Mouse (Mus musculus) limb, embryonic 15.5 days (tissue): ENCODE data around the gene Abcd4. TPM values are rescaled to one million over a fixed set of nuclear protein-coding genes. Genes with fewer than 3 reads are reported as not detected.

Experiments
- ATAC-seq: fragments of 200-750 bp; cut with Nextera tagmentation; 2 replicates; pipeline ENCODE4 v1.8.0; 2017; ENCODE audit warnings: low read depth, moderate TSS enrichment; ENCODE audit not compliant: insufficient number of reproducible peaks, low FRiP score, low TSS enrichment
- H3K27ac ChIP-seq: fragments of 300-500 bp; sonication (generic); 2 replicates; pipeline ENCODE4 v1.5.1; 2015; ENCODE audit warnings: moderate library complexity, mild to moderate bottlenecking, inconsistent platforms
- H3K27me3 ChIP-seq: fragments of 300-500 bp; sonication (generic); 2 replicates; pipeline ENCODE4 v1.6.1; 2015; ENCODE audit warnings: inconsistent platforms
- H3K36me3 ChIP-seq: fragments of 300-500 bp; sonication (generic); 2 replicates; pipeline ENCODE4 v1.6.1; 2015; ENCODE audit warnings: inconsistent platforms
- H3K4me1 ChIP-seq: fragments of 300-500 bp; sonication (generic); 2 replicates; pipeline ENCODE4 v1.6.1; 2015; ENCODE audit warnings: inconsistent platforms
- H3K4me2 ChIP-seq: fragments of 300-500 bp; sonication (generic); 2 replicates; pipeline ENCODE4 v1.6.1; 2015; ENCODE audit warnings: mild to moderate bottlenecking, inconsistent platforms
- H3K4me3 ChIP-seq: fragments of 300-500 bp; sonication (generic); 2 replicates; pipeline ENCODE4 v1.5.1; 2015; ENCODE audit warnings: mild to moderate bottlenecking, inconsistent platforms
- H3K9ac ChIP-seq: fragments of 300-500 bp; sonication (generic); 2 replicates; pipeline ENCODE4 v1.6.1; 2015; ENCODE audit warnings: inconsistent platforms
- H3K9me3 ChIP-seq: fragments of 300-500 bp; sonication (generic); 2 replicates; pipeline ENCODE4 v1.6.1; 2016; ENCODE audit warnings: inconsistent platforms
- WGBS: fragments of 180-500 bp; shearing (Covaris S2); methylation state at CpG from one replicate; pipeline ENCODE4 v1.1.7; 2015; 5-methylcytosine and 5-hydroxymethylcytosine counted together
- polyA plus RNA-seq: library from polyadenylated mRNA; unstranded; fragments of >200 nt; fragmentation: Nextera tagmentation; extraction: Ambion mirVana; gene quantifications from 2 replicates; pipeline ENCODE4 v1.2.1, GENCODE M21; 2015

Gene Abcd4
- polyA plus RNA-seq, 1 experiment from 2014 or later = 15.7 TPM

DNA sequence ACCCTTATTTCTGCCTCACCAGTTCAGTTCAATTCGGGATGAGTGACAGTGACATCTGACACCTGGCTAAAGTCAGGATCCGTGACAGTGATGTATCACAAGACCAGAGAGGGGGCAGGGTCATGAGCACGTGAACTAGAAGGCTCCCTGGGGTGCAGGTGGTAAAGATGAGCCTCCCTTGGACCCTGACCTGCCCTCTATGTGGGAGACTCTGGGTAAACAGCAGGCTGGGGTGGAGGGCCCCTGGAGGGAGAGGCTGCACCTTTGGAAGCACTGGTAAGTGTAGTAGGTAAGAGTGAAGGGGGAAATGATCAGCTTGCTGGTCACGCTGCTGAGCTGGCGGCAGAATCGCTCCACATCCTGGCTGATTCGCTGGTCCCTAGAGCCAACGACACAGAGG, 4.7 kb downstream of the Abcd4 start:
- WGBS = 78% methylated on average over 8 of the region's 8 CpGs

DNA sequence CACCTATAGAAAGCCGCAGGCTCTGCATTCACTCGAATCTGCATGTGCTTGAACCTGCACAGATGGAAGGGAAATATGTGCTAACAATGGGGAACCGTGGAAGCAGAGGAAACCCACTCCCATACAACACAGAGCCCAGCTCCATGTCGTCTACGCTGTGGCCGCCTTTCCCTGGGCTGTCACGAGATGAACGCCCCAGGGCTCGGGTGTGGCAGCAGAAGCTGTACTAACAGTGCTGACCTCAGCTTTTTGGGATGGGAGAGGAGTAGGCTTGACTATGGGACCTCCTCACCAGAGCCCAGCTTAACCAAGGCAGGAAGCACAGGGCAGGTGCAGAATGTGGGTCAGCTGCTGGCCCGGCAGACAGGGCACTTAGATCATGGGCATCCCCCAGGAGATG, 5.5 kb downstream of the Abcd4 start:
- WGBS = 84% methylated on average over 10 of the region's 10 CpGs
- Histone ChIP-seq H3K9ac (no peak overlapping the region), H3K36me3 (peaks cover 32% of the 10 kb centered on the region)

More for the DNA sequence above, 4.7 kb downstream of the Abcd4 start:
- Histone ChIP-seq H3K4me3 (no peak overlapping the region), H3K36me3 (peaks cover 24% of the 10 kb centered on the region; the same call in 1 of the 2 replicates), H3K27ac (no peak overlapping the region), H3K27me3 (no peaks in the 10 kb centered on the region), H3K4me2 (no peak overlapping the region), H3K4me1 (no peaks in the 10 kb centered on the region), H3K9ac (no peak overlapping the region), H3K9me3 (no peaks in the 10 kb centered on the region)
- ATAC-seq = no peak

DNA sequence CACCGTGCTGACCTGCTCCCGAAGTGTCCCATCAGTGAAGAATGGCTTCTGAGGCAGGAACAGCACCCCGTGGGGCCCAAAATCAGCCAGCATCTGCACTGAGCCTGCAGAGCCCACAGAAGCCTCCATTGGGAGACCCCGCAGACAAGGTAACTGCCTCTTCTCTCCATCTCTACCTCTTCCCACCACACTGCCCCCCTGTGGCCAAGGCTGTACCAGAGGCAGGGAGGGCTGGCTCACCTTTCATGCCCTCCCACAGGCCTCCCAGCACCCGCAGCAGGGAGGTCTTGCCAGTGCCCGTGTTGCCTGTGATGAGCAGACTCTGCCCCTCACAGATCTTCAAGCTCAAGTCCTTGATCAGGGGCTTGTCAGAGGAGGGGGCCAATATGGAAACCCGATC, 11.4 kb downstream of the Abcd4 start:
- no peaks in the 10 kb centered on the region for H3K4me1 ChIP-seq
- no peaks in the 10 kb centered on the region for H3K27me3 ChIP-seq
- H3K4me2 ChIP-seq = no peak overlapping the region
- ATAC-seq = no peak
- H3K4me3 ChIP-seq = no peak overlapping the region
- H3K9me3 ChIP-seq = no peaks in the 10 kb centered on the region
- 81% methylated on average over 7 of the region's 7 CpGs for WGBS
- H3K27ac ChIP-seq = no peak overlapping the region
- no peak overlapping the region for H3K9ac ChIP-seq
- H3K36me3 ChIP-seq = peaks cover 53% of the 10 kb centered on the region

More for the DNA sequence above, 5.5 kb downstream of the Abcd4 start:
- no peak for ATAC-seq
- Histone ChIP-seq H3K27me3 (no peaks in the 10 kb centered on the region), H3K27ac (no peak overlapping the region), H3K4me1 (no peaks in the 10 kb centered on the region), H3K4me2 (no peak overlapping the region), H3K9me3 (no peaks in the 10 kb centered on the region), H3K4me3 (no peak overlapping the region)

DNA sequence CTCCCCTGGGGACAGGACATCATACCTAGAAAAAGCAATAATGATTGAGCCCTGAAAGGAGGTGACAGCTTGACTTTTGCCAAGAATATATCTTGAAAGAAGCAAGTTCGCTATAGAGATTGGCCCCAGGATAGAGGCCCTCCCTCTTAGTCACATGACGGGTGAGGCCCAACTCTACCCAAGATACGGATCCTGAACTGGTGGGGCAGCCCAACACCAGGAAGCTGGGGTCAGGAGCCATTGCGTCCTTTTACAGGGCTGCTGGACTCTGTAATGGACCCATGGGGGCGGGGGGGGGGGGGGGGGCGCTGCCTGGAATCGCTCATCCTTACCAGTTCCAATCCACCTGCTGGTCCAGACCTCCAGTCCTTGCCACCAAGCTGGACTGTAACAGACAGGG, 13.2 kb downstream of the Abcd4 start:
- Histone ChIP-seq H3K9ac (no peak overlapping the region), H3K27me3 (no peaks in the 10 kb centered on the region), H3K36me3 (peaks cover 48% of the 10 kb centered on the region), H3K4me2 (no peak overlapping the region), H3K9me3 (no peaks in the 10 kb centered on the region), H3K27ac (no peak overlapping the region), H3K4me3 (no peak overlapping the region), H3K4me1 (no peaks in the 10 kb centered on the region)
- ATAC-seq = no peak
- 86% methylated on average over 6 of the region's 7 CpGs for WGBS

DNA sequence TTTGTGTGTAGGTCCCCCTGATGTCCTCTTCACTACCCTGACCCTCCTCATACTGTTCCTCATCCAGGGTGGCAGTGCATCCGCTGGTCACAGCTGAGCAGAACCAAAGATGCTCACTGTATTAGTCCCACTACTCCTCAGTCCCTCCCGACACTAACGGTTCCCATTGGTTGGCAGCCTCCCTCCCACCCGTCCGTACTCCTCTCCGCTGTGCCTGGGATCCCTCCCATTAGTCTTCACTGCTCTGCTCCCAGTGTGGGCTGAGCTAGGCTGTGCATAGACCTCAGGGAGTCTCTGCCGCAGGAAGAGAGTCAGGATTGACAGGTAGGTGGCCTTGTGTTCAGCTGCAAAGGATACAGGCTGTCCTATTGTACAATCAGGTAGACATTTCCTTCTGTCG, 18.9 kb downstream of the Abcd4 start:
- H3K27me3 ChIP-seq = peaks cover 16% of the 10 kb centered on the region
- 15% methylated on average over 8 of the region's 8 CpGs for WGBS
- H3K4me2 ChIP-seq = no peak overlapping the region
- no peak overlapping the region for H3K9ac ChIP-seq
- peaks cover 10% of the 10 kb centered on the region for H3K36me3 ChIP-seq
- no peak for ATAC-seq
- no peaks in the 10 kb centered on the region for H3K9me3 ChIP-seq
- no peak overlapping the region for H3K27ac ChIP-seq
- H3K4me1 ChIP-seq = no peaks in the 10 kb centered on the region
- H3K4me3 ChIP-seq = no peak overlapping the region

DNA sequence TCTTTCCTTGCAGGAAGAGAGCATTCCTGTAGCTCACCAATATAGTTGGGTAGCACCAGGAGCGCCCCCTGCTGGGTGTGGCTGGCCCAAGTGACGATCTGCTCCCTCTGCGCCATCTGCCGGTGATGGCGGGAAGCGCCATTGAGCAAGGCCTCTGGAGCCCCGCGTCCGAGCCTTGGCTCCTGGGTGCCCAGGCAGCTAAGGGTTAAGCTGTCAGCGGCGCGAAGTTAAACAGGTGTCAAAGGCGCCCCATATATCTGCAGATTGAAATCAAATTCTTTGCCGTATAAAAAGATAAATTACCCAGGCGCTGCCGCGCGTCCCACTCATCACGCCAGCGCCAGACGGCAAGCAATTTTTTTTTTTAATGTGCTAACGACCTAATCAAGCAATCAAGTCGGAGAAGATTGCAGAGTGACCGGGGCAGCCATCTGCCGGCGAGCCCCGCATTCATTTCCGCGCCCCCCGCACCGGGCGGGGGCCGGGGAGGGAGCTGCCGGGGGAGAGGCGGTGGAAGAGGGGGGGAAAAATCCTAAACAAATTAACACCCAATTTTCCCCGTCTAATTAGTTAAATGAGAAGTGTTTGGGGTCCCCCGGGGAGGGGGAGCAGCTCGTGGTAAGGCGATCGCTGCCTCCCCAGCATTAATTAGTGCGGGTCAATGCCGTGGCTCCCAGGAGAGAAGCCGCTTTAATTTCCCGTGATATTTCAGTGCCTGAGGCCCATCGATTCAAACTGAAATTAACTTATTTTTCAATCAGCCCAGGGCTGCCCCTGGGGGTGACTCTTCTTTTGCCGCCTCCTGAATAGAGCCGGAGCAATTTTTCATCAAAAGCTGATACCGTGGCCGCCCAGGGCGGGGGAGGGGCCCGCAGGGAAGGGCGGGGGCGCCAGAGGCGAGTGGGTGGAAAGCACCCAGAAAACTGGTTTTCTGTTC, 27.1 kb downstream of the Abcd4 start:
- under 1% methylated on average over 54 of the region's 54 CpGs for WGBS
- ATAC-seq = no peak
- no peaks in the 10 kb centered on the region for H3K9me3 ChIP-seq

DNA sequence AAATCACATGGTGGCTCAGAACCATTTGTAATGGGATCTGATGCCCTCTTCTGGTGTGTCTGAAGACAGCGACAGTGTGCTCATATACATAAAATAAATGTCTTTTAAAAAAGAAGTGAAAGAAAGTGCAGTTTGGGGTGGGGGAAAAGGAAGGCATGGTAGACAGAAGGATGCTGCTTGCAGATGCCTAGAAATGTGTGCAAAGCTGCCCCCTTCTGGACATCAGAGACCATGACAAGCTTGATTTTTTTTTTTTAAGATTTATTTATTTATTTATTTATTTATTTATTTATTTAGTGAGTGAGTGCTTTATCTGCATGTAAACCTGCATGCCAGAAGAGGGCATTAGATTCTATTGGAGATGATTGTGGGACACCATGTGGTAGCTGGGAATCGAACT, 35.9 kb downstream of the Abcd4 start:
- H3K4me3 ChIP-seq = no peak overlapping the region
- peaks cover 4% of the 10 kb centered on the region; the same call in 1 of the 2 replicates for H3K27me3 ChIP-seq
- no peak overlapping the region for H3K4me2 ChIP-seq
- ATAC-seq = no peak
- no peak overlapping the region for H3K27ac ChIP-seq
- no peaks in the 10 kb centered on the region for H3K9me3 ChIP-seq
- H3K9ac ChIP-seq = no peak overlapping the region
- H3K36me3 ChIP-seq = no peaks in the 10 kb centered on the region
- H3K4me1 ChIP-seq = peaks cover 2% of the 10 kb centered on the region; the same call in 1 of the 2 replicates
- WGBS = 93% methylated on average over 2 of the region's 2 CpGs

More for the DNA sequence above, 27.1 kb downstream of the Abcd4 start:
- H3K27me3 ChIP-seq = no peaks in the 10 kb centered on the region
- peak overlapping the region; percentile 53 for H3K4me3 ChIP-seq
- H3K36me3 ChIP-seq = no peaks in the 10 kb centered on the region
- peak overlapping the region; percentile 45 for H3K9ac ChIP-seq
- peak overlapping the region; percentile 96 for H3K4me2 ChIP-seq
- peaks cover 7% of the 10 kb centered on the region; the same call in 1 of the 2 replicates for H3K4me1 ChIP-seq
- no peak overlapping the region for H3K27ac ChIP-seq

DNA sequence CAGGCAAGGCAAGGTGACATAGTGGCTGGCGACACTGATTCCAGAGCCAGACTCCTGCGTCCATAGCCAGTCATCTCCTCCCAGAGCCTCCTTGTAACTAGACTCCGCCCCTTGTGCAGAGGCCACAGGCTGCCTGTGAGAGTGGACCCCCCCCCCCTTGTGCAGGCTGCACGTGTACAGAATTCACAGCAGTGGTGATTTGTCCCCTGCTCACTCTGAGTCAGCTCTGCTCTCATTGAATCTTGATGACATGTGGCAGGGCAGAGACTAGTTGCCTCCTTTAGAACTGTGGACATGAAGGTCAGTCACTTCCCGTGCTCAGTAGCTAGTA, 38.8 kb downstream of the Abcd4 start:
- Histone ChIP-seq H3K27ac (no peak overlapping the region), H3K36me3 (no peaks in the 10 kb centered on the region), H3K4me1 (peaks cover 2% of the 10 kb centered on the region; the same call in 1 of the 2 replicates), H3K27me3 (peaks cover 13% of the 10 kb centered on the region), H3K4me3 (no peak overlapping the region), H3K9me3 (no peaks in the 10 kb centered on the region), H3K4me2 (no peak overlapping the region), H3K9ac (no peak overlapping the region)
- WGBS = 33% methylated on average over 5 of the region's 5 CpGs
- no peak for ATAC-seq

DNA sequence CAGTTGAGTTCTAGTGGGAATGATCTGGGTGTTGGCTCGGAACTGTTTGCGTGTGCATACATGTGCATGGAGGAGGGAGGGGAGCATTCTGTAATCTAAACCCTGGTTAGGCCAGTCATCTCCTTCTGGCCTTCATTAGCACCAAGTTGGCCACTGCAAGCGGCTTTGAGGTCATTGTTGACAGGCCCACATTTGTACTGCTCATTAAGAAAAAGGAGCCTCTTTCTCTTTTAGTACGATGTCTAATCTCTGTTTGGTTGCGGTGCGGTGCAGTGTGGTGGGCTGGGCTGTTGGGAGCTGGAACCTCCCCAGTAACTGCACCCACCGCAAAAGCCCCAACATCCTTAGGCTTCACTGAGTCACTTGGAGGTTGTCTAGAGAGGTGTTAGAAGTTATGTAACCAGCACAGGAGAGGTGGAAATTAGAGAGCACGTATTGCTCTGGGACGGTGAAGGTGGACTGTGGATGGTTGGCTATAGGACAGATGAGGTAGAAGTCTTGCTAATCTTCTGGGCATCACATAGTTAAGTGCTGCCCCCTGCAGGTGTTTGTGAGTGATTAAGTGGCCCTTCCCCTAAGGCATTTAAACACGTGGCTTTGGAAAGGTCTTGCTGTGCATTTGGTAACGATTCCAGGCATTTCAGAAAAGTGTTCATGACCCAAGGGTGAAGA, 39.3 kb downstream of the Abcd4 start:
- no peak for ATAC-seq
- no peak overlapping the region for H3K4me2 ChIP-seq
- H3K36me3 ChIP-seq = no peaks in the 10 kb centered on the region
- H3K4me3 ChIP-seq = no peak overlapping the region
- no peak overlapping the region for H3K27ac ChIP-seq
- H3K9ac ChIP-seq = no peak overlapping the region
- 58% methylated on average over 11 of the region's 11 CpGs for WGBS
- no peaks in the 10 kb centered on the region for H3K9me3 ChIP-seq
- peaks cover 2% of the 10 kb centered on the region; the same call in 1 of the 2 replicates for H3K4me1 ChIP-seq
- H3K27me3 ChIP-seq = peaks cover 18% of the 10 kb centered on the region

DNA sequence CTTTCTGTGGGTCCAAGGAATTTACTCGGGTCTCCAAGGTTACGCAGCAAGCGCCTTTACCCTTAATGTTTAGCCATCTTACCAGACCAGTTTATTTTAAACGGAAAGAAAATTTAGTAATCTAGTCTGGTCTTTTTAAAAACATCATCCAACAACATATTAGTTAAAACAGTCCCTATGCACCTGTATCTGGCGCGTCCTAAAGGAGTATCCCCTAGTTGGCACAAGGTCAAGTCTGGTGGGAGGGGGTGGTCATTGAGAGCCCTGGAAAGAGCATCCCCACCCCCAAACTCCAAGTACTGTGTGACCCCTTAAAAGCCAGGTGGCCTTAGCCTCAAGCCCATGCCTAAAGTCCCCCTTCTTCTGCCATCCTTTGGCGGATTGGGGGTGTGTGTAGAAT, 44.1 kb downstream of the Abcd4 start:
- H3K27me3 ChIP-seq = peaks cover 66% of the 10 kb centered on the region
- H3K4me1 ChIP-seq = peaks cover 27% of the 10 kb centered on the region
- no peak overlapping the region for H3K4me2 ChIP-seq
- WGBS = 25% methylated on average over 7 of the region's 7 CpGs
- H3K4me3 ChIP-seq = no peak overlapping the region
- no peaks in the 10 kb centered on the region for H3K36me3 ChIP-seq
- H3K9me3 ChIP-seq = no peaks in the 10 kb centered on the region
- H3K27ac ChIP-seq = no peak overlapping the region
- no peak overlapping the region for H3K9ac ChIP-seq
- no peak for ATAC-seq

DNA sequence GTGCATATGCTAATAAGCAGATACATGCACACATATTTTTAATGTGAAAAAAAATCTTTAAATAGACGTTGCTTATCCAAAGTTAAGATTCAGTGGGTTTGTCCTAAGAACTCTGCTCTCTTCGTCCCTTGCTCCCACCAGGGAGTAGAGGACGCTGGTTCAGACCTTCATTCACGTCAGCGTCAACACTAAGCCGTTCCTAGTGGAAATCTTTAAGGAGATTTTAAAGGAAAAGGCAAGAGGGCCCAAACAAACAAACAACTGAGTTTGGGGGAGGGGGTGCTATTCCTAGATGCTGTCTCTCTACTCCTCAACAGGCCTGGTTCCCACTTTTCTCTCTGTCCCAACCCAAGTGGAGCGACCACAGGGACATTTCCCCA, 44.9 kb downstream of the Abcd4 start:
- no peaks in the 10 kb centered on the region for H3K9me3 ChIP-seq
- H3K4me3 ChIP-seq = no peak overlapping the region
- ATAC-seq = no peak
- H3K4me2 ChIP-seq = no peak overlapping the region
- no peaks in the 10 kb centered on the region for H3K36me3 ChIP-seq
- H3K27ac ChIP-seq = no peak overlapping the region
- peaks cover 27% of the 10 kb centered on the region for H3K4me1 ChIP-seq
- peaks cover 74% of the 10 kb centered on the region for H3K27me3 ChIP-seq
- 13% methylated on average over 7 of the region's 7 CpGs for WGBS
- H3K9ac ChIP-seq = no peak overlapping the region
